12 mouse cellular contexts compared by ENCODE assay signal in genomic region chr9:121400608-121401007, GRCm38 (mm10).
"Had no signal": no experiment of that assay in that cellular context is flagged by ENCODE, and none has a peak within 500 bp of the region (broad histone marks: within the 10 kb centered on the region; RNA-seq: fewer than 3 reads in every experiment).

No protein-coding gene starts in this region.

- H3K27ac ChIP-seq: limb, embryonic 15.5 days; liver, embryonic 13.5 days; lung, embryonic 15.5 days; macrophage; midbrain, embryonic 12.5 days; neural tube, embryonic 13.5 days; stomach, postnatal 0 days had no signal

- H3K9ac ChIP-seq: limb, embryonic 15.5 days; liver, embryonic 13.5 days; liver, postnatal 0 days; lung, embryonic 15.5 days; midbrain, embryonic 12.5 days; neural tube, embryonic 13.5 days had no signal

- H3K36me3 ChIP-seq: limb, embryonic 15.5 days; liver, embryonic 13.5 days; lung, embryonic 15.5 days; neural tube, embryonic 13.5 days had no signal

- H3K9me3 ChIP-seq: limb, embryonic 15.5 days; liver, embryonic 13.5 days; lung, embryonic 15.5 days; midbrain, embryonic 12.5 days; neural tube, embryonic 13.5 days had no signal

- ATAC-seq: liver, postnatal 0 days; midbrain, embryonic 16.5 days had no signal

- H3K4me2 ChIP-seq: limb, embryonic 15.5 days; liver, embryonic 13.5 days; lung, embryonic 15.5 days; midbrain, embryonic 12.5 days; neural tube, embryonic 13.5 days had no signal

- H3K27me3 ChIP-seq: limb, embryonic 15.5 days; liver, embryonic 13.5 days; lung, embryonic 15.5 days; midbrain, embryonic 12.5 days; neural tube, embryonic 13.5 days had no signal

- H3K4me3 ChIP-seq: limb, embryonic 15.5 days; liver, embryonic 13.5 days; lung, embryonic 15.5 days; midbrain, embryonic 12.5 days; neural tube, embryonic 13.5 days had no signal

- DNase-seq: kidney, postnatal 25 days; liver, embryonic 13.5 days; liver, postnatal 0 days; lung, postnatal 14 days; thymus, postnatal 4 days had no signal
